Mouse (Mus musculus) activated CD4-positive, CD25-positive, alpha-beta regulatory T cell, adult 4 months (primary cell): ENCODE measurements around the gene Mpc1. TPM values are rescaled to one million over a fixed set of nuclear protein-coding genes. Genes with fewer than 3 reads are reported as not detected.
"Not testable (repeated sequence)": the region's sequence is repeated elsewhere in the genome, so short reads cannot be mapped to it uniquely, and the experiment has no call there.

ENCODE experiments used
- ATAC-seq: one replicate; pipeline ENCODE4 v1.8.0; 2017
- polyA plus RNA-seq, 2 experiments: library from polyadenylated mRNA; unstranded; fragments of 100-300 nt; shearing (Covaris generic); gene quantifications; one replicate each; pipeline ENCODE4 v1.2.1; 2017

Gene Mpc1
- polyA plus RNA-seq, 2 experiments from 2014 or later: 223 to 231 TPM

DNA sequence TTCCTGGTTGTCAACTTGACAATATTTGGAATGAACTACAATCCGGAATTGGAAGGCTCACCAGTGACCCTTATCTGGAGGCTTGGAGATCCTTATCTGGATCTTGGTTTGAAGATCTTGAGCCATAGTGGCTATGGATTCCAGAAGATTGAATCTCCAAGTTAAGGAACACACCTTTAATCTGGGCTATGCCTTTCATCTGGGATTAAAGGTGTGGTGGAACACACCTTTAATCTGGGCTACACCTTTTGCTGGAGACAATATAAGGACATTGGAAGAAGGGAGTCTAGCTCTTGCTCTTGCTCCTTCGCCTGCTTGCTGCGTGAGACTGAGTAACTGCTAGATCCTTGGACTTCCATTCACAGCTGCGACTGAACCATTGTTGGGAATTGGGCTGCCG is 54.5 kb downstream of the Mpc1 start, which contains the start of gene Prr18:
Gene Prr18 (plus strand): TSS at position 301 of the 400 bp plus-strand sequence.
- not testable (repeated sequence) for ATAC-seq

DNA sequence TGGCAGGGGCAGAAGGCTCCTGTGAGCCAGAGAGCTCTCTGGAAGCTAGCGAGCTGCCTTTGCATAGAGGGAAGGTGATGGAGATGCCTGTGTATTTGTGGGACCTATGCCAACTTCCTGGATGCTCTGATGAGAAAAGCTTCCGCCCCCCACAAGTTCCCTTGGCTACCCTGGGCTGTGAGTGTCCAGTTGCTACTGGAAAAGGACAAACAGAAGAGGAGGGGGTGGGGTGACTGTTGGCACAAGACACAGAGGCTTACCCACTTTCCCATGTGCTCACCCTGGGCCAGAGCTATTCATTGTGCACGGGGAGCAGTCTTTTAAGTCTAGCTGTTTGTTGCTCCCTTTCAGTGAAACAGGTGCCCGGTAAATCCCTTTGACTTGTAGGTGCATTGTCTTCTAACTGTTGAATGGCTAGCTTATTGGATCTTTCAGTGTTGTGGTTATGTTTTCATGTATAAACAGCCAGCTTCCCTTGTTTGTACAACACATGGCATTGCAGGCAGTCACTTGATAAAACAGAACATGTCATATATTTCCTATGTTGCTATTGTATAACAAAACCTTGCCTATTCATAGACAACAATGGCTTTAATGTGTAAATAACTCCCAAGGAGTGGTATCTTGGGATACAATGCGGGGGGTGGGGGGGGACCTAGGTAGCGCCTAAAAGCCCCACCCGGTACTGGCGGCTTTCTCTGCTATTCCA is 57.1 kb downstream of the Mpc1 start:
- no peak for ATAC-seq

DNA sequence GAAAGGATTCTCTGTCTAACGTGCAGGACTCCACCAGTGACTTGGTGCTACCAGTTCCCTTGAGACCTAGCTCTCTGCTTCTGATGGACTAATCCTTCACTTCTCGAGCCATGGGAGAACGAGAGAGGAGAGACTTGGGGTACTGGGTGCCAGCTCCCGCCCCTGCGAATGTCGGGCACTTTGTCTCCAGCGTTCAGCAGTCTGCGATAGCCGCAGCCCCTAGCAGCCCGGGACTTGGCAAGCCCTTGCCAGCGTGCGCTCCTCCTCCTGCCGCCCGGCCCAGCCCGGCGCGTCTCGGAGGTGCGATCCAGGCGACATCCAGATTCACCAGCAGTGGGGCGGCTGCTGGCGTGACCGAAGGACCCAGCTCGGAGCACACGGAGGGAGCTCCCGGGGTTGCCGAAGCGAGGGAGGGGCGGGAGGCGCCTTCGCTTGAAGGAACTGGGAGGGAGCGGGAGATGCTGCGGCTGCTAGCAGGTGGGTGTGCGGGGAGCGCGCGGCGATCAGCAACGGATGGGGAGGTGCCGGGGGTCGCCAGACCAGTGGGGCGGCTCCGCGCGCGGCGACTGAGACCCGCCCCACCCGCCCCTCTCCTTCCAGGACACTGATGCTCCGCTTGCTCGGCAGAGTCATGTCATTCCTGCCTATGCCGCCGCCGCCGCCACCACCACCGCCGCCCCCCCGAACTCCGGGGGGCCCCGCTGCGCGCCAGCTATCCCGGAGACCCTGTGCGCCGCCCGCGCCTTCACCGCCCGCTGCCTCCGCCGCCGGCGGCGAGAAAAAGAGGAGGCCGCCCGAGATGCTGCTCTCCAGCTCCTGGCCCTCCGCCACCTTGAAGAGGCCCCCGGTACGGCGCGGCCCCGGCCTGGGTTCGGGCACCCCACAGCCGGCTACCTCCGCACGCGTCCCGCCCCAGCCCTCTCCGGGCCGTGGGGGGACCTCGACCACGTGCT is 58.0 kb downstream of the Mpc1 start:
- ATAC-seq: no peak

DNA sequence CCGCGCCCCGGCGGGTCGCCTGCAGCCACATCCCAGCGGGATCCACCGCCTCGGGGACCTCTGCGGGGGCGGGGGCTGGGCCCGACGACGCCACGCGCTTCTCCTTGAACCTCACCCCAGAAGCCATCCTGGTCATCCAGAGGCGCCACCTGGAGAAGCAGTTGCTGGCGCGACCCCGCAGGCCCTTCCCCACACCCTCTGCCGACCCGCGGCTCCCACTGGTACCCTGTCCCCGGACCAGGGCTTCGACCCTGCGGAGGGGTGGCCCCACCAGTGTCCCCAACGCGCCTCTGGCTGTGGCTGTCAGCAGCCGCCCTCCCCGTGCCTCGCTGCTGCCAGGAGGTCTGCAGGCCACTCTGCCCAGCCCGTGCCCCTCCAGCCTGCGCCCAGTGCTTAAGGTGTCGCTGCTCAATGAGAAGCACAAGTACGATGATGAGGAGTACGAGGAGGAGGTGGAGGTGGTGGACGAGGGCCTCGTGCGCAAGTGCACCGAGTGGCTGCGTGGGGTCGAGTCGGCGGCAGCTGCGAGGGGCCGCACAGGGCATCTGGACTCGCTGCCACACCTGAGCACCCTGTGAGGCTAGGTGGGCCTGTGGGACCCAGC is 58.8 kb downstream of the Mpc1 start:
- no peak for ATAC-seq

DNA sequence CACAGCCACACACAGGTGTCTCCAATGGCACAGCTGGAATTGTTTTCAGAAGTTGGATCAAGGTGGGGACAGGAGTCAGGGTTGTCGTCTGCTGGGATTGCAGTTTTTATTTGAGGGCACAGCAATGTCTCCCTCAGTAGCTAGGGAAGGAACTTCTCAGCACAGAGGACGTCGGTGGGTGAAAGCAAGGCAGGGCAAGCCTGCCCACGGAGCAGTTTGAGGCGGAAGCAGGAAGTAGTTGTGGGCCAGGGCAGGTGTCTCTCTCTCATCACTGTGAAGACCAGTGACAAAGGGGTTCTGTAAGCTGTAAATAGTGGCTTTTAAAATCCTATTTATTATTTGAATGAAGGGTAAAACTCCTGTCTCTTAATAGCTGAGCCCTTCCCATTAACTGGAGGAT is 60.0 kb downstream of the Mpc1 start:
- peak; percentile 80 for ATAC-seq

DNA sequence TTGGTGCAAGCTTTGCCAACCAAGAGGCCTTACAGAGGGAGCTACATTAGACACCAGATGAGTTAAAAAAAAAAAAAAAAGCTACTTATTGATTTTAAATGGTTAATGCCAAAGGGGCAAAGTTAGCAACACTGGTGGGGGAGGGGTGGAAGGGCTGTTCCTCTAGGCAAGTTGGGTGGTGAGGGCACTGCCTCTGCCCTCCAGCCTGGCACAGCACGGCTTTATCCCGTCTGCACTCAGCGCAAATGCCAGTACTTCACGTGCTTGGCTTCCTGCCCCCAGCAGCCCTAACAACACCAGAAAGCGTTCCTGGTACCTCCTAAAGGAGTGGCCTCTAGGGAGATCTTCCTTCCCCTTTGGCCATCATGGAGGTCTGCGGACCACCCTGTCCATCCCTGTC is 60.7 kb downstream of the Mpc1 start:
- no peak for ATAC-seq

Other genes starting within 250 kb of the Mpc1 start
- under 1 TPM; 0.20 to 0.38 TPM for gene Gm49673, start 135.1 kb upstream of the Mpc1 start, polyA plus RNA-seq
- gene Rnaset2a, start 134.8 kb upstream of the Mpc1 start, polyA plus RNA-seq: 10 to 100 TPM; 50.4 to 72.2 TPM
- 10 to 100 TPM; 20.7 to 25.4 TPM for gene Fgfr1op, start 117.4 kb upstream of the Mpc1 start, polyA plus RNA-seq
- 10 to 100 TPM; 90.9 to 94.0 TPM for gene Ccr6, start 46.9 kb upstream of the Mpc1 start, polyA plus RNA-seq
- gene Sft2d1, start 28.2 kb downstream of the Mpc1 start, polyA plus RNA-seq: 100 to 1,000 TPM; 122 to 128 TPM
- gene Prr18, start 54.6 kb downstream of the Mpc1 start, polyA plus RNA-seq: under 1 TPM in 1 of 2 experiments, not detected in 1; 0.13 TPM
- under 1 TPM in 1 of 2 experiments, not detected in 1; 0.63 TPM for gene T2, start 73.1 kb downstream of the Mpc1 start, polyA plus RNA-seq
- gene T, start 151.5 kb downstream of the Mpc1 start, polyA plus RNA-seq: not detected
- gene Pde10a, start 242.5 kb downstream of the Mpc1 start, polyA plus RNA-seq: not detected